Mouse (Mus musculus) erythroblast, embryonic 14.5 days (primary cell): ENCODE results near the gene Zfp316.

ENCODE experiments used
- GATA1 ChIP-seq: IDR thresholded peaks from 2 replicates; pipeline ENCODE4 v1.6.1; 2012; ENCODE audit warnings: low read length, inconsistent platforms, mixed read lengths
- TAL1 ChIP-seq: IDR thresholded peaks from 3 replicates; pipeline ENCODE4 v1.6.1; 2012; ENCODE audit warnings: low read length, inconsistent platforms, mixed read lengths

DNA sequence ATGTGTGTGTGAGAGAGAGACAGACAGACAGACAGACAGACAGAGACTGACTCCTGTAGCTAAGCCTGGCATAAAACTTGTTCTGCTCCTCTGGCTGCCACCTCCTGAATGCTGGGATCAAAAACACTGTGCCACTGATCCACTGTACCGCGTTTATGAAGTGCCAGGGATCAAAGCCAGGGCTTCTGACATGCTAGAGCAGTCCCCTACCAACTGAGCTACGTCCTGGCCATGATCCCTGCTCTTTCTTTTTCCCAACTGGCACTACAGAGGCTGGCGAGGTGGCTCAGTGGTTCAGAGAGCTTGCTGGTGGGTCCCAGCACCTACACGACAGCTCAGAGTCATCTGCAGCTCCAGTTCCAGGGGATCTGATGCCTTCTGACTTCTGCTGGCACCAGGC, 5.9 kb upstream of the Zfp316 start:
- TF ChIP-seq GATA1 (no peak), TAL1 (no peak)
